Mouse (Mus musculus) MEL (cell line): Measurements from ENCODE around the gene Itpr1. TPM values are rescaled to one million over a fixed set of nuclear protein-coding genes. Genes with fewer than 3 reads are reported as not detected.

ENCODE experiments used
- DNase-seq: peaks from one replicate; pipeline ENCODE4 v3.0.0; 2011; ENCODE audit warnings: low read depth, low spot score
- H3K27ac ChIP-seq: 2 replicates; pipeline ENCODE4 v1.5.1; 2012; ENCODE audit warnings: low read depth, mild to moderate bottlenecking, control low read depth, low read length, moderate library complexity; ENCODE audit not compliant: control insufficient read depth
- H3K27me3 ChIP-seq, 2 experiments: fragments of 150-350 bp in 1 of 2; sonication (generic) in 1 of 2; 2 replicates each; pipeline ENCODE4 v1.6.1; 2012; ENCODE audit warnings: low read length in 2 of 2, mild to moderate bottlenecking in 2 of 2, improper control_type of control experiment in 1 of 2, moderate library complexity in 1 of 2; ENCODE audit not compliant: insufficient read depth in 2 of 2, control insufficient read depth in 1 of 2
- H3K36me3 ChIP-seq, 2 experiments: 2 replicates each; pipeline ENCODE4 v1.6.1; 2012 to 2014; ENCODE audit warnings: low read length in 2 of 2, improper control_type of control experiment in 1 of 2, inconsistent platforms in 1 of 2, mild to moderate bottlenecking in 1 of 2; ENCODE audit not compliant: insufficient read depth in 2 of 2, control insufficient read depth in 1 of 2
- H3K4me1 ChIP-seq, 2 experiments: fragments of 150-350 bp in 1 of 2; sonication (generic) in 1 of 2; 2 replicates each; pipeline ENCODE4 v1.6.1; 2012; ENCODE audit warnings: low read length in 2 of 2, improper control_type of control experiment in 1 of 2, mild to moderate bottlenecking in 1 of 2; ENCODE audit not compliant: insufficient read depth in 2 of 2, control insufficient read depth in 1 of 2
- H3K4me3 ChIP-seq, 2 experiments: fragments of 150-350 bp in 1 of 2; sonication (generic) in 1 of 2; 2 replicates each; pipeline ENCODE4 v1.5.1; 2012; ENCODE audit warnings: low read depth in 2 of 2, low read length in 2 of 2, mild to moderate bottlenecking in 2 of 2, moderate library complexity in 2 of 2, control low read depth in 1 of 2, improper control_type of control experiment in 1 of 2; ENCODE audit not compliant: control insufficient read depth in 1 of 2, insufficient read depth in 1 of 2
- H3K79me2 ChIP-seq: 2 replicates; pipeline ENCODE4 v1.6.1; 2012; ENCODE audit warnings: mild to moderate bottlenecking, low read length, moderate library complexity; ENCODE audit not compliant: control insufficient read depth, poor library complexity, insufficient read depth
- H3K9ac ChIP-seq: 2 replicates; pipeline ENCODE4 v1.6.1; 2012; ENCODE audit warnings: low read depth, mild to moderate bottlenecking, control low read depth, low read length, moderate library complexity; ENCODE audit not compliant: control insufficient read depth, poor library complexity, severe bottlenecking
- H3K9me3 ChIP-seq: fragments of 150-350 bp; sonication (generic); replicated peaks from 2 replicates; pipeline ENCODE4 v1.6.1; 2012; ENCODE audit warnings: mild to moderate bottlenecking, low read length, improper control_type of control experiment, moderate library complexity; ENCODE audit not compliant: insufficient read depth
- BHLHE40 ChIP-seq: IDR thresholded peaks from 2 replicates; pipeline ENCODE4 v1.6.1; 2012; ENCODE audit warnings: low read depth, mild to moderate bottlenecking, inconsistent platforms, low read length, improper control_type of control experiment, borderline replicate concordance
- CTCF ChIP-seq, 3 experiments: IDR thresholded peaks in 2 of 3; conservative IDR thresholded peaks in 1 of 3; 2 replicates each; pipeline ENCODE4 v1.5.1; 2011 to 2012; ENCODE audit warnings: low read length in 3 of 3, low read depth in 2 of 3, mild to moderate bottlenecking in 2 of 3, improper control_type of control experiment in 1 of 3, inconsistent platforms in 1 of 3, mixed read lengths in 1 of 3, moderate library complexity in 1 of 3; ENCODE audit not compliant: control insufficient read depth in 1 of 3, insufficient read depth in 1 of 3, poor library complexity in 1 of 3, severe bottlenecking in 1 of 3
- E2F4 ChIP-seq: IDR thresholded peaks from 2 replicates; pipeline ENCODE4 v1.6.1; 2011; ENCODE audit warnings: low read depth, low read length, improper control_type of control experiment, borderline replicate concordance
- EP300 ChIP-seq, 2 experiments: IDR thresholded peaks; 2 replicates each; pipeline ENCODE4 v1.6.1; 2011; ENCODE audit warnings: improper control_type of control experiment in 2 of 2, low read length in 2 of 2, low read depth in 1 of 2, mild to moderate bottlenecking in 1 of 2
- ETS1 ChIP-seq: IDR thresholded peaks from 2 replicates; pipeline ENCODE4 v1.6.1; 2012; ENCODE audit warnings: low read depth, mild to moderate bottlenecking, inconsistent platforms, low read length, improper control_type of control experiment, moderate library complexity
- GATA1 ChIP-seq: IDR thresholded peaks from 2 replicates; pipeline ENCODE4 v1.6.1; 2011; ENCODE audit warnings: low read depth, low read length, improper control_type of control experiment
- HCFC1 ChIP-seq: IDR thresholded peaks from 2 replicates; pipeline ENCODE4 v1.6.1; 2012; ENCODE audit warnings: low read depth, mild to moderate bottlenecking, inconsistent platforms, low read length, improper control_type of control experiment, moderate library complexity
- MAX ChIP-seq: IDR thresholded peaks from 2 replicates; pipeline ENCODE4 v1.6.1; 2011; ENCODE audit warnings: low read length, improper control_type of control experiment
- MAZ ChIP-seq: IDR thresholded peaks from 2 replicates; pipeline ENCODE4 v1.6.1; 2012; ENCODE audit warnings: low read depth, mild to moderate bottlenecking, inconsistent platforms, low read length, improper control_type of control experiment
- MEF2A ChIP-seq: IDR thresholded peaks from 2 replicates; pipeline ENCODE4 v1.6.1; 2014; ENCODE audit warnings: low read depth, mild to moderate bottlenecking, inconsistent platforms, low read length, improper control_type of control experiment; ENCODE audit not compliant: poor library complexity, insufficient replicate concordance, severe bottlenecking; ENCODE audit errors: extremely low read depth
- MYB ChIP-seq: IDR thresholded peaks from 2 replicates; pipeline ENCODE4 v1.6.1; 2011; ENCODE audit warnings: mild to moderate bottlenecking, low read depth, low read length, improper control_type of control experiment
- POLR2AphosphoS2 ChIP-seq: IDR thresholded peaks from 2 replicates; pipeline ENCODE4 v1.6.1; 2011; ENCODE audit warnings: low read length, improper control_type of control experiment
- POLR2AphosphoS5 ChIP-seq: IDR thresholded peaks from 2 replicates; pipeline ENCODE4 v1.6.1; 2012; ENCODE audit warnings: low read depth, borderline replicate concordance, mild to moderate bottlenecking, inconsistent platforms, low read length, moderate library complexity, mixed read lengths
- RAD21 ChIP-seq: IDR thresholded peaks from 2 replicates; pipeline ENCODE4 v1.6.1; 2011; ENCODE audit warnings: mild to moderate bottlenecking, low read depth, low read length, improper control_type of control experiment
- RCOR1 ChIP-seq: IDR thresholded peaks from 2 replicates; pipeline ENCODE4 v1.6.1; 2012; ENCODE audit warnings: low read depth, mild to moderate bottlenecking, inconsistent platforms, low read length, improper control_type of control experiment
- TBP ChIP-seq: IDR thresholded peaks from 2 replicates; pipeline ENCODE4 v1.8.0; 2011; ENCODE audit warnings: low read depth, low read length, improper control_type of control experiment
- UBTF ChIP-seq: IDR thresholded peaks from 2 replicates; pipeline ENCODE4 v1.6.1; 2012; ENCODE audit warnings: low read depth, mild to moderate bottlenecking, inconsistent platforms, low read length, improper control_type of control experiment, moderate library complexity, borderline replicate concordance; ENCODE audit not compliant: insufficient read depth
- USF1 ChIP-seq: IDR thresholded peaks from 2 replicates; pipeline ENCODE4 v1.6.1; 2014; ENCODE audit warnings: low read depth, mild to moderate bottlenecking, inconsistent platforms, low read length, improper control_type of control experiment, moderate library complexity
- polyA plus RNA-seq, 2 experiments: library from polyadenylated mRNA; stranded (reverse) in 1 of 2; unstranded in 1 of 2; fragments of >175 nt in 1 of 2; fragments of >200 nt in 1 of 2; gene quantifications; 2 replicates each; pipeline versions ENCODE4 v1.2.1 to v1.2.4; 2012; ENCODE audit warnings: low replicate concordance in 2 of 2, low read depth in 1 of 2; ENCODE audit not compliant: insufficient read length in 2 of 2, insufficient read depth in 1 of 2, missing spikeins in 1 of 2
- total RNA-seq: library from RNA; depleted of rRNA; stranded (reverse); fragments of 300-350 nt; gene quantifications from 2 replicates; pipeline ENCODE4 v1.2.3, GENCODE M21; 2012

The Itpr1 gene
- total and polyA plus RNA-seq, 3 experiments: 15.6 to 19.0 TPM; not detected in 1

DNA sequence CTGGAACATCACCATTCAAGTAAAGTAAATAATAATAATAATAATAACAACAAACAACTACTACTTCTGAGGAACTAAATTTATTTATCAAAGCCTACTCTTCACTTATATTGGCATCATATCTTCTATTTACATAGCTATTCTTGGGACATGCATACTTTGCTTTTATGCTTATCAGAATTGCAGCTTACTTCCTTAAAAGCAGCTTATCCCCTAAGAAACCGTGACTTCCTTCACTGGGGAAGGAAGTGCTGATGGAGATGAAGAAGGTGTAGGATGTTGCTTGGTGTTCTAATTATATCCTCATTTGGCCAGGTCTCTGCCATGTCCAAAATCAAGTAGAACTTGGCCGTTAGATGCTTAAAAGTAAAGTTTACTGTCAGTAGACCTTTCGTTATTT lies 215.5 kb downstream of the Itpr1 start:
- no peaks in the 10 kb centered on the region for H3K27me3 ChIP-seq
- peak; percentile 37 for DNase-seq
- no peaks in the 10 kb centered on the region for H3K9me3 ChIP-seq
- no peak overlapping the region for H3K27ac ChIP-seq
- TF ChIP-seq RAD21 (no peak), MEF2A (peak; percentile 40; the same call in 1 of the 2 replicates), EP300 (IDR thresholded peaks at IDR 0.05; ENCODE audit: low read depth in 1 of 2, low read length in 2 of 2) (peak; percentile 34 to 43; a peak in 3 of 4 replicates), BHLHE40 (peak; percentile 87), GATA1 (peak; percentile 63), TBP (no peak), RCOR1 (peak; percentile 45; the same call in 1 of the 2 replicates)
- H3K79me2 ChIP-seq: no peaks in the 10 kb centered on the region
- H3K9ac ChIP-seq: no peak overlapping the region
- no peak overlapping the region for H3K4me3 ChIP-seq
- peaks cover 0 to 5% of the 10 kb centered on the region in 2 experiments; a peak in 2 of 4 replicates for H3K36me3 ChIP-seq
- H3K4me1 ChIP-seq: no peaks in the 10 kb centered on the region

DNA sequence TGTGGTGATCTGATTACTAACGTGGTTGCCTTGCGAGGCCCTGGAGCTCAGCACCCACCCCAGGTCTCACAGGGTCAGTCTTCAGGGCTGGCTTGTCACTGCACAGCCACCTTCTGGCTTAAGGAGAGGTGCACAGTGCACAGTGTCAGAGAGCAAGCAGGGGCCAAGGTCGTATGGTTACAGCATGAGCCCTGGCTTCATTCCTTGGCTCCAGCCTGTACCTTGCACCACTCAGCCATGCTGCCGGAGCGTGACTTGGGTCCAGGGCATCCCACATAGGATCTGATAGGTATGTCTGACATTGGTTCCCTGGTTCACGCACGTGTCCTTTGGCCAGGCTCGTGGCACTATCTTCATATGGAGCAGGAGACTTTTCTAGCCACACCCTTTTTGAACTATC lies 217.1 kb downstream of the Itpr1 start:
- no peaks in the 10 kb centered on the region for H3K27me3 ChIP-seq
- TF ChIP-seq MYB (no peak), POLR2AphosphoS5 (no peak), USF1 (no peak), ETS1 (no peak), MAX (no peak), CTCF (IDR thresholded peaks at IDR 0.05 in 2 of 3, conservative IDR thresholded peaks at IDR 0.05 in 1 of 3; ENCODE audit: control insufficient read depth in 1 of 3, insufficient read depth in 1 of 3, low read depth in 2 of 3, low read length in 3 of 3, poor library complexity in 1 of 3, severe bottlenecking in 1 of 3) (no peak), POLR2AphosphoS2 (no peak), MAZ (no peak), E2F4 (no peak), HCFC1 (no peak), UBTF (no peak)
- H3K79me2 ChIP-seq: no peaks in the 10 kb centered on the region
- H3K9me3 ChIP-seq: no peaks in the 10 kb centered on the region
- H3K4me1 ChIP-seq: no peaks in the 10 kb centered on the region
- no peak overlapping the region for H3K4me3 ChIP-seq
- peaks cover 0 to 5% of the 10 kb centered on the region in 2 experiments; a peak in 2 of 4 replicates for H3K36me3 ChIP-seq
- no peak for DNase-seq
- no peak overlapping the region for H3K27ac ChIP-seq
- H3K9ac ChIP-seq: no peak overlapping the region
